In genomic region chr17:63691690-63691968, GRCm38 (mm10) we compare ENCODE assay signal across 18 mouse cellular contexts.
DNase-seq lines count a peak whose midpoint lies in the region; ATAC-seq and TF ChIP-seq lines count a peak whose summit lies in the region.
"Had no signal": no experiment of that assay in that cellular context is flagged by ENCODE, and none has a peak within 500 bp of the region (broad histone marks: within the 10 kb centered on the region; RNA-seq: fewer than 3 reads in every experiment).

No protein-coding gene starts in this region.

- no peak for TF ChIP-seq POLR2A in lung, adult 2 months (IDR thresholded peaks at IDR 0.05; ENCODE audit: borderline replicate concordance, extremely low read depth, low read depth, low read length)

- peaks cover 4% of the 10 kb centered on the region; the same call in 1 of the 2 replicates for H3K4me1 ChIP-seq in kidney, embryonic 14.5 days (ENCODE audit: control insufficient read depth, insufficient read depth, low read length)
- no peaks in the 10 kb centered on the region for H3K4me1 ChIP-seq in lung, adult 2 months (ENCODE audit: control insufficient read depth, insufficient read depth, low read length)
- H3K4me1 ChIP-seq: embryonic facial prominence, embryonic 15.5 days; hindbrain, embryonic 15.5 days; intestine, embryonic 15.5 days had no signal

- 40% methylated on average over 3 of the region's 3 CpGs for WGBS in kidney, embryonic 14.5 days
- 56% methylated on average over 3 of the region's 3 CpGs for WGBS in lung, adult 2 months

- no peak for TF ChIP-seq CTCF in lung, adult 2 months (IDR thresholded peaks at IDR 0.05; ENCODE audit: insufficient read depth, low read length)

- no peaks in the 10 kb centered on the region for H3K36me3 ChIP-seq in kidney, embryonic 14.5 days (ENCODE audit: control insufficient read depth, insufficient read depth, low read length)
- H3K36me3 ChIP-seq: embryonic facial prominence, embryonic 15.5 days; hindbrain, embryonic 15.5 days; intestine, embryonic 15.5 days had no signal

- H3K9ac ChIP-seq in kidney, embryonic 14.5 days (ENCODE audit: low read depth, low read length): no peak overlapping the region
- H3K9ac ChIP-seq: embryonic facial prominence, embryonic 15.5 days; hindbrain, embryonic 15.5 days; intestine, embryonic 15.5 days; liver, embryonic 14.5 days had no signal

- H3K4me3 ChIP-seq in kidney, embryonic 14.5 days (ENCODE audit: low read length): no peak overlapping the region
- H3K4me3 ChIP-seq in lung, adult 2 months (replicated peaks; ENCODE audit: extremely low read depth, low read depth, low read length): no peak overlapping the region
- H3K4me3 ChIP-seq: embryonic facial prominence, embryonic 15.5 days; hindbrain, embryonic 15.5 days; intestine, embryonic 15.5 days had no signal

- peak; percentile 77 for ATAC-seq in kidney, embryonic 14.5 days (ENCODE audit: low FRiP score, low TSS enrichment)
- ATAC-seq: forebrain, embryonic 16.5 days; intestine, embryonic 15.5 days had no signal

- H3K27ac ChIP-seq in kidney, embryonic 14.5 days (ENCODE audit: low read depth, low read length): no peak overlapping the region; the same call in 1 of the 2 replicates
- H3K27ac ChIP-seq: embryonic facial prominence, embryonic 15.5 days; hindbrain, embryonic 15.5 days; intestine, embryonic 15.5 days; liver, embryonic 14.5 days; stomach, postnatal 0 days had no signal

- H3K4me2 ChIP-seq in kidney, embryonic 14.5 days (replicated peaks; ENCODE audit: low read depth, low read length): no peak overlapping the region
- H3K4me2 ChIP-seq: embryonic facial prominence, embryonic 15.5 days; hindbrain, embryonic 15.5 days; intestine, embryonic 15.5 days; midbrain, embryonic 11.5 days had no signal

- peak; percentile 15 for DNase-seq in embryo, embryonic 10.5 days (ENCODE audit: low spot score)
- DNase-seq in embryo, embryonic 10 days (ENCODE audit: low spot score): no peak
- no peak for DNase-seq in kidney, postnatal 25 days
- DNase-seq in lung, postnatal 10 days: peak; percentile 10
- DNase-seq in lung, adult 2 months: no peak
- peak; percentile 35 for DNase-seq in lung, postnatal 36 days
- DNase-seq: adrenal gland, postnatal 36 days; B cell, adult 2 months; cerebellum, adult 2 months; gastrocnemius, postnatal 25 days had no signal

- no peaks in the 10 kb centered on the region for H3K27me3 ChIP-seq in kidney, embryonic 14.5 days (ENCODE audit: control insufficient read depth, insufficient read depth, low read length)
- H3K27me3 ChIP-seq: embryonic facial prominence, embryonic 15.5 days; hindbrain, embryonic 15.5 days; intestine, embryonic 15.5 days had no signal

- no peaks in the 10 kb centered on the region for H3K9me3 ChIP-seq in kidney, embryonic 14.5 days (ENCODE audit: control insufficient read depth, low read length)
- H3K9me3 ChIP-seq: embryonic facial prominence, embryonic 15.5 days; hindbrain, embryonic 15.5 days; intestine, embryonic 15.5 days had no signal

Comparison
In these comparisons a context has a peak if more than half of its experiments do, and no peak if none do; other contexts are left out.
1. DNase-seq: peak in embryo, embryonic 10.5 days (single experiment), lung, postnatal 10 days (single experiment) and lung, postnatal 36 days (single experiment); none in embryo, embryonic 10 days (single experiment), kidney, postnatal 25 days (0 of 2) and lung, adult 2 months (single experiment).